Mouse (Mus musculus) lung, postnatal 10 days (tissue): ENCODE measurements at regions not wholly inside any gene's neighbourhood (a gene's known extent, or its start where the extent isn't known, plus 50 kb on each side); places are given as distances from the start of the nearest gene placed in this dataset.
A peak's percentile ranks its signal among the peaks of the same experiment; 100 is the strongest.
"Not testable (repeated sequence)": the region's sequence is repeated elsewhere in the genome, so short reads cannot be mapped to it uniquely, and the experiment has no call there.

Experiments used
- DNase-seq: peaks from one replicate; pipeline ENCODE4 v3.0.0; 2021

GRCm38 (mm10) chr16:21102033-21102432 is 51.8 kb downstream of the Teddm3 start:
- DNase-seq, result not testable (repeated sequence)

DNA sequence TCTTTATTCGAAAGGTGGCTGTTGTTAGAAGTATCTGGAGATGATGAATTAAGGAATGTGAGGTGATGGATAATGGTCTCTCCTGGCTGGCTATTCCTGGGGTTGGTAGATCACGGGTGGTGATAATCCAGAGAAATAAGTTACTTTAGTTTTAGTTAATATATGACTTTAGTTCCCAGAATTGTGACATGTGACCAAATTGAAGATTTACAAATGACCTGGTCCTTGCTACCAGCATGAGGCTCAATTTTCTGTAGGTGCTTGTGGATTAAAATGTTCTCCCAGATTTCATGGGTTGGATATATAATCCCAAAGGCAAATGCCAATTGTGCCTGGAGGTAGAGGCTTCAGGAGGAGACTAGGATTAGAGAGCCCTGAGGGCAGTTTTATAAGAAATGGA is 53.7 kb downstream of the Teddm3 start:
- DNase-seq, result not testable (repeated sequence)

GRCm38 (mm10) chr16:21074779-21075148 is 79.0 kb downstream of the Teddm3 start:
- no peak for DNase-seq

- peak; percentile 6 for DNase-seq
Measured at GRCm38 (mm10) chr16:21074082-21074778, 79.6 kb downstream of the Teddm3 start.

DNA sequence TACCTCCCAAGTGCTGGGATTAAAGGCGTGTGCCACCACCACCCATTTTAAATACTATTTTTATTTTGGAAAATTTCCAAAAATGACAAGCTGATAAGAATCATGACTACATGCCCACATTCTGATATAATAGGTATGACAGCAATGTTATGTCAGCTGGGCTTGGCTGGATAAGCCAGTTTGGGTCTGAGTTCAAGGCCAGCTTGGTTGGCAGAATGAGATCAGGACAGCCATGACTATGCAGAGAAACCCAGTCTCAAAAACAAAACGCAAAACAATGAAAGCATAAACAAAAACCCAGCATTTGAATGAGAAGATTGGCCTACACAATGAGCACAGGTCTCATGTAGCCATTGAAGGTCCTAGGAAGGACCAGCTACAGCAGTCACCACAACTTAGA is 93.6 kb downstream of the Teddm3 start:
- no peak for DNase-seq

- no peak for DNase-seq
Measured at GRCm38 (mm10) chr16:21054772-21055171, 99.0 kb downstream of the Teddm3 start.

DNA sequence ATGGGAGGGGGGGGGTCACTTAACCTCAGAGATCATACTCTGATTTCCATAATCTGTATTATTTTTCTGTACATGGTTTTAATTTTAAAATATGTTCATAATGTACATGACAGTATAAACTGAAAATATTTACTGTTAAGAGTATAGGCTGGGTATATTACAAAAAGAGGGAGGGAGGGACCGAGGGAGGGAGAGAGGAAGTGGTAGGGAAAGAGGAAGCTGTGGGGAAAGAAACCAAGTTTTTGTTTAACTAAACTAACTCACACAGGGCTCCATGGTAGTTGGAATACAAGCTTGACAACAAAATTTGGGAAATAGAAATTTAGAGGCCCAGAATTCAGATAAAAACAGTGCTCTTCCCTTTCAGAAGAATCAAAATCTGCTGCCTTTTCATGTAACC is 131.7 kb downstream of the Teddm3 start:
- DNase-seq, result not testable (repeated sequence)

DNA sequence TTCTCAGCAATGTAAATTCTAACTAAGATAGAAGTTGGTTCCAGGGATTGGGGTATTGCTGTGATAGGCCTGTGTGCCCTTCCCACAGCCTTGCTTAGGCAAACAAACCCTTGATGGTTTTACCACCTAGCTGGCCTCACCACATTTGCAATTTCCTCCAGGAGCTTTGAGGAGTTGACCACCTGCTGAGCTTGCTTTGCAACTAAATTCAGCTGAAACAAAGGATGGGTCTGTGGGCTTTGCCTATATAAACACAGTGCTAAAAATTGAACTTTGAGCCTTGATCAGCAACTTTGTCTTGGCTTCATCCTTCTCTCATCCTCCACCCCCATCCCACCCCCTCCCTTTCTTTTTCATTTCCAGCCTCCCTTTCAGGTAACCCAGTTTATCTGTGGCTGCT is 148.9 kb downstream of the Teddm3 start:
- DNase-seq, result no peak

DNA sequence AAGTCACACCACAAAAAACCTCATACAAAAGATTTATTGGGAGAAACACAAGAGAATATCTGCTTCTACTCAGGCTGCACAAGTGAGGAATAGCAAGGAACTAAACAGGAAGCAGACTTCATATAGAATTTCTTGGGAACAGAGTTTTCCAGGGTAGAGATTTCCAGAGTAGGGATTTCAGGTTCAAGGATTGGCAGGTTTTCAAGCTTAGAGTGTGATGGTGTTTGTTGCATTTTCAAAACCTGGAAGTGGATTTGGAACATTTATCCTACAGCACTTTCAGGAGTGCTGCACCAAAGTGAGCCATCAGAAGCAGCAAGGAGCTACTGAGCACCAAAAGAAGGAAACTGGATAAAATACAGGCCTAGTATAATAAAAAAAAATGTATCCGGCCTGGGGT is 152.7 kb downstream of the Teddm3 start:
- no peak for DNase-seq

DNA sequence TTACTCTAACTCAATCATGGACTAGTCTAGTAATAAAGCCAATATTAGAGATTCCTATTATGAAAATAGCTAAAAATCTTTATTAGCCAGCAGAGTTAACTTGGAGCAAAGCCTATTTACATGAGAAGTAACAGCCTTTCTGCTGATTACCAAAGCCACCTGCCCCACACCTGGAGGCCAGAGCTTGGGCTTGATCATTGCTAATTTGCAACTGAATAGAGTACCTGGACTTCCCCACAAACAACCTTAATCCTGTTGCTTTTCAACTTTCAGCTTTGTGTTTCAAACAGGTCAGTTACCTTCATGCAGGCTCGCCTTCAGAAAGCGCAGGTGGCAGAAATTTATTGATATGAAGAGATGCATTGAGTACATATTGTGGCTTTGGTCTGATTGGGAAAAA is 163.3 kb downstream of the Teddm3 start:
- no peak for DNase-seq

DNA sequence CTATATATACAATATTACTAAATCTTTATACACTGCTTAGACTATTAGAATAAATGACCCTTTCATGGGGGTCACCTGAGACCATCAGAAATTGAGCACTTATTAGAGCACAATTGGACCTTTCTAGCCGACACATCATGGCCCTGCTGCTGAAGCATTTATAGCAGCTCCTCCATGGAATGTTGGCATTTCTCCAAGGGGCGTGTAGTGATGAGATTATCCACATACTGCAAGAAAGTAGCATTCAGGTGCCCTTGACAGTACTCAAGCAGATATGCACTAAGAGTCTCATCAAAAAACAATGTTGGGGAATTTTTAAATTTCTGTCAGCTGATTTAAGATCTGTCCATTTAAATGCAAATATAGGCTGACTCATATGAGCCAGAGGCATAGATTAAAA is 178.4 kb downstream of the Teddm3 start:
- peak; percentile 34 for DNase-seq

- no peak for DNase-seq
Measured at GRCm38 (mm10) chr16:20972442-20972841, 181.4 kb downstream of the Teddm3 start.

DNA sequence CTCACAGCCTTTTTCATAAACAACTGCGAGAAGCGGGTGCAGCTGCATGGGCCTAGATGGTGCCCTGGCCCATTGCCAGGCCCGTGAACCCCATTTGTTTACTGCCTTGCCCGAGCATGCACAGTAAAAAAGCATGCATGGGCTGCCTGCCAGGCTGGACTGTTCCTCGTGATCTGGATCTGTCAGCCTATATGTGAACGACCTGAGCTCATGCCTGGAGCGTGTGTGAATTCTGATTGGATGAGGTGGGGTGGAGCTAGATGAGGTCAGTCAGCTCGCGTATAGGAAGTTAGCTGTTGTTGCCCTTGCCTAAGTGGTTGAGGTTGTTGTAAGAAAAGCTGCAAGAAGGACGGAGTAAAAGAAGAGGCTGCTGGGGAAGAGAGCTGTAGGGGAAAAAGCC is 194.9 kb downstream of the Teddm3 start:
- peak; percentile 34 for DNase-seq

GRCm38 (mm10) chr16:20936722-20937121 is 202.4 kb upstream of the Thpo start:
- no peak for DNase-seq

DNA sequence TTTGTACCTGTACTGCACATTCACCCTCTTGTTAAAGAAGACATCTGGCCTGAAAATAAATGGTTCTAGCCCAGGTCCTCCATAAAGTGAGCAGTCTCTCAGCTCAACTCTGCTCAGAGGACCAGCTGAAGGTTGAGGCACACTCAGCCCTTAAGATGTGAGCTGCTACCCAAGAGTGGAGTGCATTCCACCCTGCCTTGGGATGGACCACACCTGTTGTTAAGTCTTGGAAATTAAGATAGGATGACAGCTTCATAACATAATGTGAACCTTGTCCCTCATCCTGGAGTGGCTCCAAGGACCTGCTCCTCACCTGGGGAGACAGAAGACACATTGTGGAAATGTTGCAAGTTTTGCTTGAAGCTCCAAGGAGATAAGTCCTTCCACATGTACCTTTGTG is 200.5 kb upstream of the Thpo start:
- not testable (repeated sequence) for DNase-seq

GRCm38 (mm10) chr16:20930003-20930402 is 195.7 kb upstream of the Thpo start:
- not testable (repeated sequence) for DNase-seq

DNA sequence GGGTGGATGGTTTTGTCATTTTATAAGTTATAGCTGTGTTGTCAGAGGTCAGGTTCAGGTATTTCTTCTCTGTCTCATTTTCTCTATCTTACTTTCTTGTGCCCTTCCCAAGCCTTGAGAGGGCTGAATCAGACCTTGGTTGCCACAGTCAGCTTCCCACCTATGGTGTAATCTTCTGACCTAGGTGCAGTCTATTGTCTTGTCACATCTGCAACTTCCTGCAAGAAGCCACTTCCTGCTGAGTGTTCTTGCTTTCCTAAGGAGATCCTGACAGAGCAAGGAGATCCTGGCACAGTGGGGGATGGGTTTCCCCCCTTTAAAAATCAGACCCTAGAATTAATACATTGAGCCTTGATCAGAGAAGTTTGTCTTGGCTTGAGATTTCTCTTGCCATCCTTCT is 191.5 kb upstream of the Thpo start:
- DNase-seq, result not testable (repeated sequence)

GRCm38 (mm10) chr16:20910864-20911263 is 176.6 kb upstream of the Thpo start:
- DNase-seq, result not testable (repeated sequence)

DNA sequence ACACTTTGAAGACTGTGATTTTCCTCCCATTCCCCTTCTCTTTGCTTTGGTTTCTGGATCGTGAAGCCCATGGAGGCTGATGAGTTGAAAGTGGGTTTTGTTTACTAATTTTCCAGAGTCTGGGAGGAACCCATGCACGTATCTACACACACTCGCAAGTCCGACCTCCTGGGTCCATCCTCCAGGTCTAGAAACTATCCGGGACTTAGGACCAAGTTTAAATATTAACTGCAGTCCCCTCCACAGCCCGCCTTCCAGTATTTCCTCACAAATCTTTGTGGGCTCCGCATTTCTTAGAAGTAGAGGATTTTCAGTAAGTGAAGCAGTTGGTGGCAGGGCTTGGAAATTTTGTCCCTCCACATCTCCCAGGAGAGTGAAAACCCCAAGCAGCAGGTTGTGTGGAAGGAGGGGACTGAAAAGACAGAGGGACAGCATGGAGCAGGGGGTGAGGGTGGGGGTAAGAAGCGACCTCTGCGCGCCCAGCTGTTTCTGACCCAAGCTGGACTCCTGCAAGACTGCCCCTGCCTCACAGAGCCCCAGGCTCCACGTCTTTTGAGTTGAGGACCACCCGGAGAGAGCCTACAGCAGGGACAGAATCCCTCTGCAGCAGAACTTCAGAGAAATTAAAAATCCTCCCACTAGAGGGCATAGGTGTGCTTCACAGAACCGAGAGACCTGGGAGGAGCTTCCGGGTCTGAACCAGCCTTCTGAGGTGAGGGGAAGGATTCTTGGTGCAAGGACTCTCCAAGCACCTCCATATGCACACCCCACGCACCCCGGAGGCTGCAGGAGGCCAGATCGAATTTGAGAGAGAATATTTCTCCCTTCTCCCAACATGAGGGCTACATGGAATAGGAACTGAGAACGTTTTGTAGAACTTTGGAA is 174.4 kb upstream of the Thpo start:
- DNase-seq, result not testable (repeated sequence)

DNA sequence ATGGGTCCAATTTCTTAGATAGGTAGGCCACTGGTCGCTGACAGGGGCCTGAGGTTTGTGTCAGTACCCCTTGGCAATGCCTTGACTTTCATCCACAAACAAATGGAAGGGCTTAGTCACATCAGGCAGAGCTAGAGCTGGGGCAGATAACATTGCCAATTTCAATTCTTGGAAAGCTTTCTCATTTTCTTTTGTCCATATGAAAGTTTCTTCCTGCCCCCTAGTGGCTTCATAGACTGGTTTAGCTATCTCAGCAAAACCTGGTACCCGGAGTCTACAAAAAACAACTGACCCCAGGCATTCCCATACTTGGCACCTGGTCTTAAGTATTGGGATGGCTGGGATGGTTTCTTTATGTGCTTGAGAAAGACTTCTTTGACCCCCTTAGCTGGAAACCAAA is 161.4 kb upstream of the Thpo start:
- peak; percentile 64 for DNase-seq

GRCm38 (mm10) chr16:20871726-20872125 is 137.4 kb upstream of the Thpo start:
- no peak for DNase-seq

GRCm38 (mm10) chr16:20866771-20867170 is 132.5 kb upstream of the Thpo start:
- no peak for DNase-seq

DNA sequence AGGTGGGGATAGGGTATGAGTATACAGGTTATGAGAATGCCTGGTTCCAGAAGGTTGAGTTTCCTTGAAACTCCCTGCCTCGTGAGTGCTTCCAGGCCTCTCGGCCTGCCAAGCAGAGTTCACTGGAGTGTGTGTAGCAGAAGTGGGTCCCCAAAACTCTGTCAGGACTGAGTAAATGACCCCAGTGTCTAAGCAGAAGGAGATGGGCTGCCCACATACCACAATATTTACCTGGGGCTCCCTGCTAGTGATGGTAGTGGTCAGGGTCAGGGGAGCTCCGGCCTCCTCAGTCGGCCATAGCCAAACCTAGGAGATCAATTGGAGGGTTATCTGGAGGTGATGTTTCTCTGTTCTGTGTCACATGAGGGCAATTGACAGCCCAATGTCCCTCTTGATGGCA is 126.9 kb upstream of the Thpo start:
- no peak for DNase-seq

- DNase-seq, result not testable (repeated sequence)
Measured at GRCm38 (mm10) chr16:20860606-20861005, 126.3 kb upstream of the Thpo start.
